Mouse (Mus musculus): ENCODE data around the gene Trpv2. TPM values are rescaled to one million over a fixed set of nuclear protein-coding genes. Genes with fewer than 3 reads are reported as not detected.

The Trpv2 gene
- total and polyA plus RNA-seq, 3 experiments, result 39.2 to 58.7 (median 46.2) TPM

GRCm38 (mm10) chr11:62537590-62537989 is 36.7 kb upstream of the Trpv2 start:
- no peak for DNase-seq (ENCODE audit: extremely low read depth)
- H3K27me3 ChIP-seq (replicated peaks), result peaks cover 29% of the 10 kb centered on the region
- H3K4me1 ChIP-seq (ENCODE audit: control insufficient read depth in 1 of 2, insufficient read depth in 2 of 2), result peaks cover 10 to 31% of the 10 kb centered on the region in 2 experiments
- H3K36me3 ChIP-seq (replicated peaks in 1 of 2; ENCODE audit: control insufficient read depth in 1 of 2, insufficient read depth in 1 of 2, low read length in 1 of 2), result peaks cover 10 to 12% of the 10 kb centered on the region in 2 experiments
- H3K79me2 ChIP-seq (replicated peaks; ENCODE audit: control insufficient read depth, extremely low read depth, insufficient read depth, poor library complexity, severe bottlenecking), result peaks cover 19% of the 10 kb centered on the region
- H3K27ac ChIP-seq (ENCODE audit: insufficient read depth, low read depth), result peak overlapping the region; percentile 17; the same call in 1 of the 2 replicates
- H3K4me3 ChIP-seq (replicated peaks in 1 of 3; ENCODE audit: low read depth in 2 of 3, low read length in 2 of 3, poor library complexity in 1 of 3), result peak overlapping the region in 2 of 3 experiments; percentile 54 to 57
- TF ChIP-seq CHD1 (IDR thresholded peaks at IDR 0.05; ENCODE audit: low read depth, low read length), result peak; percentile 12; the same call in 1 of the 2 replicates
- peak; percentile 39; the same call in 1 of the 2 replicates for TF ChIP-seq SIN3A (IDR thresholded peaks at IDR 0.05; ENCODE audit: low read length)
- no peak for TF ChIP-seq KAT2A (IDR thresholded peaks at IDR 0.05; ENCODE audit: insufficient replicate concordance, low read length)
- TF ChIP-seq BHLHE40 (IDR thresholded peaks at IDR 0.05; ENCODE audit: low read depth, low read length), result peak; percentile 31; the same call in 1 of the 2 replicates
- TF ChIP-seq ELF1 (IDR thresholded peaks at IDR 0.05; ENCODE audit: low read depth, low read length), result no peak
- 0 out of 2 replicates have a peak, but pooled peaks have one; percentile 10 for TF ChIP-seq TBP (conservative IDR thresholded peaks at IDR 0.05; ENCODE audit: low read depth, low read length)
- TF ChIP-seq POLR2A (IDR thresholded peaks at IDR 0.05; ENCODE audit: low read depth, low read length), result peak; percentile 23; the same call in 1 of the 2 replicates
- TF ChIP-seq MAX (IDR thresholded peaks at IDR 0.05; ENCODE audit: low read length), result peak; percentile 92
- peak; percentile 96 for TF ChIP-seq MYC (IDR thresholded peaks at IDR 0.05; ENCODE audit: low read depth, low read length)
- peak; percentile 95 for TF ChIP-seq MXI1 (IDR thresholded peaks at IDR 0.05; ENCODE audit: low read depth, low read length)
- no peaks in the 10 kb centered on the region for H3K9me3 ChIP-seq (replicated peaks; ENCODE audit: low read length)
- peak overlapping the region; percentile 98 for H3K4me2 ChIP-seq (ENCODE audit: insufficient read depth, low read depth, poor library complexity, severe bottlenecking)
- in situ Hi-C loops (cut with MboI; ENCODE audit: low pct_ligation_motif_present, low pct_unique_long_range_greater_than_20kb, low sequenced_read_pairs), result no loop called here
- dilution Hi-C loops (cut with MboI; ENCODE audit: extremely low pct_ligation_motif_present, extremely low pct_unique_long_range_greater_than_20kb, low sequenced_read_pairs), result no loop called here
- peak overlapping the region; percentile 80 for H3K9ac ChIP-seq (ENCODE audit: insufficient read depth, low read depth)

- Histone ChIP-seq H3K4me1 (ENCODE audit: control insufficient read depth in 1 of 2, insufficient read depth in 2 of 2) (peaks cover 10 to 31% of the 10 kb centered on the region in 2 experiments), H3K36me3 (replicated peaks in 1 of 2; ENCODE audit: control insufficient read depth in 1 of 2, insufficient read depth in 1 of 2, low read length in 1 of 2) (peaks cover 9 to 10% of the 10 kb centered on the region in 2 experiments), H3K79me2 (replicated peaks; ENCODE audit: control insufficient read depth, extremely low read depth, insufficient read depth, poor library complexity, severe bottlenecking) (peaks cover 19% of the 10 kb centered on the region), H3K4me3 (replicated peaks in 1 of 3; ENCODE audit: low read depth in 2 of 3, low read length in 2 of 3, poor library complexity in 1 of 3) (peak overlapping the region; percentile 54 to 81 (median 68)), H3K9ac (ENCODE audit: insufficient read depth, low read depth) (peak overlapping the region; percentile 80), H3K9me3 (replicated peaks; ENCODE audit: low read length) (no peaks in the 10 kb centered on the region), H3K4me2 (ENCODE audit: insufficient read depth, low read depth, poor library complexity, severe bottlenecking) (peak overlapping the region; percentile 39), H3K27ac (ENCODE audit: insufficient read depth, low read depth) (peak overlapping the region; percentile 40), H3K27me3 (replicated peaks) (peaks cover 29% of the 10 kb centered on the region)
- no peak for DNase-seq (ENCODE audit: extremely low read depth)
- in situ Hi-C loops (cut with MboI; ENCODE audit: low pct_ligation_motif_present, low pct_unique_long_range_greater_than_20kb, low sequenced_read_pairs), result no loop called here
- dilution Hi-C loops (cut with MboI; ENCODE audit: extremely low pct_ligation_motif_present, extremely low pct_unique_long_range_greater_than_20kb, low sequenced_read_pairs), result no loop called here
- TF ChIP-seq UBTF (IDR thresholded peaks at IDR 0.05; ENCODE audit: low read depth, low read length) (peak; percentile 99), BHLHE40 (IDR thresholded peaks at IDR 0.05; ENCODE audit: low read depth, low read length) (peak; percentile 78), MYC (IDR thresholded peaks at IDR 0.05; ENCODE audit: low read depth, low read length) (peak; percentile 66; the same call in 1 of the 2 replicates), CHD1 (IDR thresholded peaks at IDR 0.05; ENCODE audit: low read depth, low read length) (no peak; the same call in 1 of the 2 replicates), MAX (IDR thresholded peaks at IDR 0.05; ENCODE audit: low read length) (peak; percentile 73; the same call in 1 of the 2 replicates), POLR2A (IDR thresholded peaks at IDR 0.05; ENCODE audit: low read depth, low read length) (peak; percentile 32; the same call in 1 of the 2 replicates), POLR2AphosphoS2 (IDR thresholded peaks at IDR 0.05; ENCODE audit: low read depth, low read length) (no peak), MEF2A (IDR thresholded peaks at IDR 0.05; ENCODE audit: borderline replicate concordance, low read depth, low read length) (peak; percentile 7; the same call in 1 of the 2 replicates), RCOR1 (conservative IDR thresholded peaks at IDR 0.05; ENCODE audit: low read depth, low read length) (no peak), MXI1 (IDR thresholded peaks at IDR 0.05; ENCODE audit: low read depth, low read length) (peak; percentile 61), ETS1 (conservative IDR thresholded peaks at IDR 0.05; ENCODE audit: low read depth, low read length) (no peak), ZNF384 (IDR thresholded peaks at IDR 0.05; ENCODE audit: low read depth, low read length) (no peak), SIN3A (IDR thresholded peaks at IDR 0.05; ENCODE audit: low read length) (peak; percentile 40; the same call in 1 of the 2 replicates), NRF1 (IDR thresholded peaks at IDR 0.05; ENCODE audit: low read depth, low read length) (no peak), MAFK (IDR thresholded peaks at IDR 0.05; ENCODE audit: insufficient replicate concordance, low read length) (no peak)
Observed at GRCm38 (mm10) chr11:62538321-62539088, 35.8 kb upstream of the Trpv2 start.

All from CH12.LX (cell line).